Mouse (Mus musculus): Measurements from ENCODE around the gene Stk11. TPM values are rescaled to one million over a fixed set of nuclear protein-coding genes. Genes with fewer than 3 reads are reported as not detected.

Stk11 gene
- total RNA-seq, 2 experiments from 2014 or later: 96.8 to 97.7 TPM

DNA sequence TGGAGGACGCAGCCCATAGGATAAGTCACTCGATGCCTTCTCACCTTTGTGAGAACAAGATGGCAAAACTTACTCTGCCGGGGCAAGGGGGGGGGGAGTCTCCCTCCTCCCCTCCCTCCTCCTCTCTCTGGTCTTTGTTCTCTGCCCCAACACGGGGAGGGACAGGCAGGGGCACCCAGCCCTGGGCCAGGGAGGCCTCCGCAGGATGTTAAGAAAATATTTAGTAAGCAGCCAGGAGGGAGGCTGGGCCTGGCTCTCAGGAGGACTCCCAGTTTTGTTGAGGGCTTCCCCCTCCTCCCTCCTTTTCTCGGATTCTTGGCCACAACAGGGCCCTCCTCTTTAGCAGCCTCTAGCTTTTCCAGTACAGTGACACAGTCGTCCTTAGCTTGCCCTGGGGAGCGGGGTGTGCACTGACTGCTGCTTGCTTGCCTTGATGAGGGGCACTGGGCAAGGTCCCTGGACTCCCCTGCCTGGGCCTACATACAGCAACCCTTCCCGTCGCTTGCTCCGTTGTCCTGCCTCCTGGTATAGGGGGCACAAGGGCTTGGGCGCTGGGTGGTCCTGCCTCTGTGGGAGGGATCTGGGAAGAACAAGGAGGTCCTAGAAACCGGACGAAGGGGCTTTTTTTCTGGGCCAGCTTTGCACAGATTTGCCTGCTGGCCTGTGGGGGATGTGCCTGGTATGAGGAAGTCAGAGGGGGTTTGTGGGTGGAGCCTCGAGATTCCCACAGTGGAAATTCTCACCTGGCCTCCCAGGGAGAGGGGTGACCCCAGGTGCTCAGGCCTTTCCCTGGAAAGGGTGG, 36.7 kb downstream of the Stk11 start:
- no peak for TF ChIP-seq CTCF (conservative IDR thresholded peaks at IDR 0.05)
- DNase-seq (ENCODE audit: low spot score in 2 of 2): no peak
- Histone ChIP-seq H3K4me3 (peak overlapping the region; percentile 94), H3K27ac (peak overlapping the region; percentile 97)

DNA sequence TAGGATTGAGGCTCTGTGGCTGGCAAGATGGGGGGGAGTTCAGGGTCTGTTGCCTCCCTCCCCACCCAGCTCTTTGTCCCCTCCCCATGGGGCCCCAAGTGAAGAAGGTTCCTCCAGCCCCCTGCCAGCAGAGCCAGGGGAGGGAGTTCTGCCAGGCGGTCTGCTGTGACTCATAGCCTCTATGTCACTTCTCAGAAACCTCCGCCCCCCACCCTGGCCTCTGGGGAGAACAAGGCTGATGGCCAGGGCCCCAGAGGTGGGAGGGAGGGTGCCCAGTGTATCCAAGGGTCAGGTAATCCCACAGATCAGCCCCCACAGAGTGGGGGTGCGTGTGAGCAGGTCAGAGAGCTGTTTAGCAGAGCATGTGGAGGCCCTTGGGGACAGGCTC, 37.3 kb downstream of the Stk11 start:
- Histone ChIP-seq H3K27ac (peak overlapping the region; percentile 97), H3K4me3 (peak overlapping the region; percentile 94)
- TF ChIP-seq CTCF (conservative IDR thresholded peaks at IDR 0.05): no peak
- DNase-seq (ENCODE audit: low spot score in 2 of 2): no peak

- Histone ChIP-seq H3K27ac (peak overlapping the region; percentile 97), H3K4me3 (no peak overlapping the region; the same call in 1 of the 2 replicates)
- no peak for TF ChIP-seq CTCF (conservative IDR thresholded peaks at IDR 0.05)
- no peak for DNase-seq (ENCODE audit: low spot score in 2 of 2)
Measured at GRCm38 (mm10) chr10:80153713-80154112, 38.1 kb downstream of the Stk11 start.

GRCm38 (mm10) chr10:80154384-80154783, 38.8 kb downstream of the Stk11 start:
- DNase-seq (ENCODE audit: low spot score in 2 of 2): no peak
- H3K4me3 ChIP-seq: no peak overlapping the region
- no peak for TF ChIP-seq CTCF (conservative IDR thresholded peaks at IDR 0.05)
- peak overlapping the region; percentile 97 for H3K27ac ChIP-seq

DNA sequence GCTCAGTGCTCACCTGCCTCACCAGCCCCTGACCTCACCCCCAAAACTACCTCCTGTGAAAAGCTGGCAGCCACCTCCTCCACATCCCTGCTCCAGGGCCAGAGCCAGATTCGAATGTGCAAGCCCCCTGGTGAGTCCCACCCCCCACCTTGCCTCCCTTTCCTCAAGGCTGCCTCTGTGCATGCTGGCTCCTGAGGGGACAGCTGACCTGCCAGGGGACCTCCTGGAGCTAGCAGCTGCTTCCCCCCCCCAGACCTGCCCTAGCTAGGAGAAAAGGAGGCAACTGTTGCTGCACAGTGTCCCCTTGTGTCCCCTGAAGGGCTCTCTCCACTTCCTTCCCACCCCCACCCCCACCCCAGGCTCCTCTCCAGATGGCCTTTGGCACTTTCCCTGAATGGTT, 39.7 kb downstream of the Stk11 start:
- DNase-seq (ENCODE audit: low spot score in 2 of 2): no peak
- no peak for TF ChIP-seq CTCF (conservative IDR thresholded peaks at IDR 0.05)
- Histone ChIP-seq H3K4me3 (no peak overlapping the region), H3K27ac (peak overlapping the region; percentile 97)

DNA sequence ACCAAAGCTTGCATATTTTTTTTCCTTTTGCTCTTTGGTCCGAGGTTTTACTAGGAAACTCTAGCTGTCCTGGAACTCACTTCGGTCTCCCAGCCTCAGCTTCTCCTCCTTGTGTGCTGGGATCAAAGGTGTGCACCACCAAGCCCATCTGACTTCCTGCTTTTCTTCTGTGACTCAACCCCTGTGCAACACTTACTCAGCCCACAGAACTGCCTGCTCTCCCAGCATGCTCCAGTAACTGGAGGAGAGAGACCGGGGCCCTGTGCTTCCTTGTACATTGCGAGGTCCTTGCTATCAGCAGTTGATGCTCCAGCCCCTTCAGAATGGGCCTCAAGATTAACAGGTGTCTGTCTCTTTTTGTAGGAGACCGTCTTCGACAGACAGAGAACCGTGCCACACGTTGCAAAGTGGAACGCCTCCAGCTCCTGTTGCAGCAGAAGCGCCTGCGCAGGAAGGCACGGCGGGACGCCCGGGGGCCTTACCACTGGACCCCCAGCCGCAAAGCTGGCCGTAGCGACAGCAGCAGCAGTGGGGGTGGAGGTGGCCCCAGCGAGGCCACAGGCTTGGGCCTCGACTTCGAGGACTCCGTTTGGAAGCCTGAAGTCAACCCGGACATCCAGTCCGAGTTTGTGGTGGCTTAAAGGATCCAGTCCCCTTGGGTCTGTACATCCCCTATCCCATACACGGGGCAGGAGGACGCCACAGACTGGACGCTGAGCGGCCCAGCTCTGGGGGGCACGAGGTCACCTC, 40.6 kb downstream of the Stk11 start:
- no peak for DNase-seq (ENCODE audit: low spot score in 2 of 2)
- peak overlapping the region; percentile 27 for H3K4me3 ChIP-seq
- TF ChIP-seq CTCF (conservative IDR thresholded peaks at IDR 0.05): no peak
- H3K27ac ChIP-seq: peak overlapping the region; percentile 89

DNA sequence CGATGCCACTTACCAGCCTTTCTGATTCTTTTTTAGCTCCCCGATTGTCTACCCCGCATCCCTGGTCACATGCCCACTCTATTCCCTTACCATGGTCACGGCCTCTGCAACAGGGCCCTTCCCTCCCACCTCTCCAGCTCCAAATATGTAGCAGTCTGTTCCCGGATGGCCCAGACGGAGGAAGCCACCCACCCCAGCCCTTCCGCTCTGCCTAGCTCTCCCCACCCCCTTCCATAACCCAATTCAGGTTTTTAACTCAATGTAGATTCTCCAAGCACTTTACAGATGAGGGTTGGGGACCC, 41.1 kb downstream of the Stk11 start:
- peak overlapping the region; percentile 89 for H3K27ac ChIP-seq
- DNase-seq (ENCODE audit: low spot score in 2 of 2): no peak
- H3K4me3 ChIP-seq: no peak overlapping the region; the same call in 1 of the 2 replicates
- TF ChIP-seq CTCF (conservative IDR thresholded peaks at IDR 0.05): no peak

DNA sequence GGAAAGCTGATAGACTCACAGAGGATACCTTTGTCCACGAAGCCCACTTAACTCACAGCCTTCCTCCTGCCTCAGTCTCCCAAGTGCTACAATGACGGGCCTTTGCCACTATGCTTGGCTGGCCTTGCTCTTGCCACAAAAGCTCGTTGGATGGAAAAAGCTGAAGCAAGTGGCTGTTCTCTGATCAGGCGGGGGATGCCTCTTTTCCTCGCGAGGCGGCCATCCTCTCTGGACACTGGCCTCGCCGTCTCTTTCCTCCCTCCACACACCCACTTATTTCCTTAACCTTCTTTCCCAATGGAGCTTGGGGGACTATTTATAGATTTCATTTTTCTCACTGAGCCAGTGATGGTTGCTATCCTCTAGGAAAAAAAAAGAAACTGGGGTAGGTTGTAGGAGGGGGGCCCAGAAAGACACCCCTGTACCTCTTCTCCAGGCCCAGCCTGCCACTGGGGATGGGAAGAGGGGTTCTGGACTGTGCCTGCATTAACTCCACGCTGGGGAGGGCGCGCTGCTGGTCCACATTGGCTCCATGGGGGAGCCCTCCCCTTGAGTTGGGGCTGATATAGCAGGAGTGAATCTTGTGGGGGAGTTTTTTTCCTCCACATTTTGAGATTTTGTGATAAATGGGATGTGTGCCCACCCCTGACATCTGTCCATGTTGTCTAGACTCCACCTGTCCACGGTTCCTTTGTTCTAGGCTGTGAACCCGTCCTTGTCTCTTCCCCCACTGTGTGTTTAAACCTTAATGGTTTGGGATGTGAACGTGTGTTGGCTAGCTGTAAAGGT, 41.7 kb downstream of the Stk11 start:
- no peak overlapping the region; the same call in 1 of the 2 replicates for H3K4me3 ChIP-seq
- peak overlapping the region; percentile 89 for H3K27ac ChIP-seq
- DNase-seq (ENCODE audit: low spot score in 2 of 2): no peak
- TF ChIP-seq CTCF (conservative IDR thresholded peaks at IDR 0.05): 0 out of 2 replicates have a peak, but pooled peaks have one; percentile 5

DNA sequence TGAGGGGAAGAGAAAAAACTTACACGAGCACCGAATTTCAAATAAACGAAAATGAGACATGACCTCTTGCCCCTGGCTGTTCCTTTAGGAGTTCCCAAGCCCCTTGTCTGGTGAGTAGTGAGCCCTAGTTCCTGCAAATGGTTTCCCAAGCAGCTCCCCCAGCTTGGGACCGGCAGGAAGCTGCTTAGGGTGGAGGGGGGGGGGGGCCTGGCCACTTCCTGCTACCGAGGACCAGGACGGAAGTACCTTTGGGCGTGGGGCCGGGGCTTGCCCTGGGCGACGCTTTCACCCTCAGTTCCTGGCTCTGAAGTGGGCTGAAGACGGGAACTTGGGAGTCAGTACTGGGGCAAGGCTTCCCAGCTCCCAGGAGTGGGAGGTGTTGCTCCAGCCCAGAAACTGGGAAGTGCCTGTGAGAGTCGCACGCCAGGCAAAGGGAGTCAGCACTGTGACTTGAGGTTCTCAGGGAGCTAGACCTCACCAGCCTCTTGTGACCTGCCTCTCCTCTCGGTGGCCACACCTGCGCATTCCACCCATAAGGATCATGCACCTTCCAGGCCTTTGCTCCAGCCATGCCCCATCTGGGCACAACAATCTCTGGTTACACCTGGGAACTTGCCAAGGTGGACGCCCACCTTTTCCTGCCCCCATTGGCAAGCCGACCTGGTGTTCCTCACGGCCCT, 42.8 kb downstream of the Stk11 start:
- TF ChIP-seq CTCF (conservative IDR thresholded peaks at IDR 0.05): no peak
- no peak for DNase-seq (ENCODE audit: low spot score in 2 of 2)
- Histone ChIP-seq H3K4me3 (peak overlapping the region; percentile 17; the same call in 1 of the 2 replicates), H3K27ac (peak overlapping the region; percentile 89)

DNA sequence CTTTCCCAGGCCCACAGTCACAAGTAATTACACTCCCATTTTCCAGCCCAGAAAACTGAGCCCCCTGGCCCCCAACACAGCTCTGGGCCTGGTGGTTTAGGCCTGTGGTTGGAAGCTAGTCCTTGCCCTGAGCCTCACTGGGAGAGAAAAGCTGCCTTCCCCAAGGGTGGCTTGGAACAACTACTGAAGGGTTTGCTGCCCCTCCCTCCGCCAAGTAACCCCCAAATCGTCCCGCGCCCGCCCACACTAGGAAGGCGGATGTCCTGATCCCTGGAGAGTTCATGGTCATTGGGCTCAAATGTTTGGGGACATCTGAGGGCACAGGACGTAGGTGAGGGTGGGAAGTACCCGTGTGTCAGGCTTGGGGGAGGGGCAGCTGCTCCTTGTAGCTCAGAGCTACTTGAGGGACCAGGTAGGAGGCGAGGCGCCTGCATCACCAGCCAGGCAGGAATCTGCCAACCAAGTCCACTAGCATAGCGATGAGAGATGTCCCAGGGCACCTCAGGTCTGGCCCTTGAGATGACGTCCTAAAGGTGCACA, 43.5 kb downstream of the Stk11 start:
- TF ChIP-seq CTCF (conservative IDR thresholded peaks at IDR 0.05): no peak
- Histone ChIP-seq H3K27ac (peak overlapping the region; percentile 89), H3K4me3 (peak overlapping the region; percentile 50)
- DNase-seq (ENCODE audit: low spot score in 2 of 2): no peak

DNA sequence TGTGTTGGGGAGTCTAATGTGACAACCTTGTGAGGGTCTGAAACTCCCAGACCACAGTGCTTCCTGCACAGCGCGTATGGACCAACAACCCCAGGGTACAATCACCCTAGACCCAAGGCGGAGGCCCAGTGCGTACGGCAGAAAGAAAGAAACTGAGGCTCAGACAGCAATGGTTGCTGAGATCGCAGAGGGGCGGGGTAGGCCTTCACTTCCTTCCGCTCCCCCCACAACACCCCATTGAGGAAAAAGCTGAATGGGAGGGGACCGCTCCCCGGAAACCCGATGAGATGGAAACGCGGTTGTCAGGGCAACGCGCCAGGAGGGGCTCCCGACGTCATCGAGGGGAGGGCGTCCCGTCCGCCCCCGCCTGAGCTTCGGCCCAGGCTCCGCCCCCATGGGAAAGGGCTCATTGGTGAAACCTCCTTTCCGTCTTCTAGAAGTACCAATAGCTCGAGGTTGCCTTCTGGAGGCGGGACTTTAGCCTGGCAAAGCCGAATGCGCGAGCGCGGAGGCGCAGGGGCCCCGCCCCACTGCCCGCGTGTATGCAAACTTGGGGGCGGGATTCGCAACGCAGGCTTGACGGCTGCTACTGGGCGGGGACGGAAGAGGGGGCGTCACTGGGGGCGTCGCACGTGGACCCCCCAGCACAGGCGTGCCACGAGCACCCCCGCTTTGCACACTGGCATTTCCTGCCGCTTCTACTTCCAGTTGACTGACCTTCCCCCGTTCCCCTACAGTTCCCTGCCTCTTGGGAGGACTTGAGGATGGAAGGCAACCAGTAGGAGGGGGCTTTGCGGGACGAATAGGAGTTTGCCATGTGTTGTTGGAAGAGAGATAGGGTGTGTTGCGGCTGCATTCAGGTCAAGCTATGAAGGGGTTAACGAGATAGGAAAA, 44.2 kb downstream of the Stk11 start:
- Histone ChIP-seq H3K4me3 (peak overlapping the region; percentile 50), H3K27ac (peak overlapping the region; percentile 89)
- TF ChIP-seq CTCF (conservative IDR thresholded peaks at IDR 0.05): no peak
- DNase-seq (ENCODE audit: low spot score in 2 of 2): peak; percentile 98 to 99

All from layer of hippocampus, adult 2 months (tissue).